Mouse (Mus musculus) limb, embryonic 12.5 days (tissue): ENCODE measurements at regions not wholly inside any gene's neighbourhood (a gene's known extent, or its start where the extent isn't known, plus 50 kb on each side); places are given as distances from the start of the nearest gene placed in this dataset.

Experiments used
- ATAC-seq: fragments of 200-750 bp; cut with Nextera tagmentation; 2 replicates; pipeline ENCODE4 v1.8.0; 2017; ENCODE audit warnings: low read depth, moderate TSS enrichment; ENCODE audit not compliant: insufficient number of reproducible peaks, insufficient read depth, low FRiP score, low TSS enrichment
- H3K27ac ChIP-seq: fragments of 300-500 bp; sonication (generic); 2 replicates; pipeline ENCODE4 v1.5.1; 2016; ENCODE audit warnings: mild to moderate bottlenecking, moderate library complexity
- H3K27me3 ChIP-seq: fragments of 300-500 bp; sonication (generic); 2 replicates; pipeline ENCODE4 v1.6.1; 2016; ENCODE audit warnings: mild to moderate bottlenecking, moderate library complexity
- H3K36me3 ChIP-seq: fragments of 300-500 bp; sonication (generic); 2 replicates; pipeline ENCODE4 v1.6.1; 2016; ENCODE audit warnings: mild to moderate bottlenecking, moderate library complexity
- H3K4me1 ChIP-seq: fragments of 300-500 bp; sonication (generic); replicated peaks from 2 replicates; pipeline ENCODE4 v1.6.1; 2016
- H3K4me2 ChIP-seq: fragments of 300-500 bp; sonication (generic); 2 replicates; pipeline ENCODE4 v1.6.1; 2016; ENCODE audit warnings: mild to moderate bottlenecking, moderate library complexity
- H3K4me3 ChIP-seq: fragments of 300-500 bp; sonication (generic); replicated peaks from 2 replicates; pipeline ENCODE4 v1.5.1; 2016; ENCODE audit warnings: mild to moderate bottlenecking
- H3K9ac ChIP-seq: fragments of 300-500 bp; sonication (generic); replicated peaks from 2 replicates; pipeline ENCODE4 v1.6.1; 2016; ENCODE audit warnings: mild to moderate bottlenecking, moderate library complexity
- H3K9me3 ChIP-seq: fragments of 300-500 bp; sonication (generic); 2 replicates; pipeline ENCODE4 v1.6.1; 2016; ENCODE audit warnings: mild to moderate bottlenecking, moderate library complexity
- WGBS: fragments of 180-500 bp; shearing (Covaris S2); methylation state at CpG from one replicate; pipeline ENCODE4 v1.1.7; 2016; 5-methylcytosine and 5-hydroxymethylcytosine counted together

DNA sequence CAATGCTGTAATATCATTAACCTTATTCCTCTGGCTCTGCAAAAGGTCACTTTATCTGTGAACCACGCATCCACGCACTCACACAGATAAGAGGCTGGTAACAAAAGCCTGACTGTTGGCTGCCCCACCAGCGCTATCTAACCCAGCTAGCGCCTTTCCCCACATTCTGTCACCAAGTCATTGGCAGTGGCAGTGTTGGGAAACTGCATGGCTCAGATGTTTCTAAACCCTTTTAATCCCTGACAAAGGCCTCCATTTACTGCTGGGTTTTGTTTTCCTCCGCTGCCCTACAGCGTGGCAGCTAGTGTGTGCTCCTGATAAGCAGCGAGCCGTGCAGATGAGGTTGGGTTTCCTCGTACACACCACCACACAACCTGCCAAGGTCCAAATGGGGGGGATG lies 55.7 kb downstream of the Id4 start:
- no peak overlapping the region for H3K9ac ChIP-seq
- H3K27ac ChIP-seq = no peak overlapping the region
- 73% methylated on average over 9 of the region's 9 CpGs for WGBS
- no peak overlapping the region for H3K4me2 ChIP-seq
- H3K27me3 ChIP-seq = no peaks in the 10 kb centered on the region; the same call in none of the 2 replicates
- peaks cover 28% of the 10 kb centered on the region for H3K4me1 ChIP-seq
- ATAC-seq = no peak
- no peaks in the 10 kb centered on the region; the same call in 1 of the 2 replicates for H3K9me3 ChIP-seq
- H3K36me3 ChIP-seq = no peaks in the 10 kb centered on the region
- no peak overlapping the region for H3K4me3 ChIP-seq

DNA sequence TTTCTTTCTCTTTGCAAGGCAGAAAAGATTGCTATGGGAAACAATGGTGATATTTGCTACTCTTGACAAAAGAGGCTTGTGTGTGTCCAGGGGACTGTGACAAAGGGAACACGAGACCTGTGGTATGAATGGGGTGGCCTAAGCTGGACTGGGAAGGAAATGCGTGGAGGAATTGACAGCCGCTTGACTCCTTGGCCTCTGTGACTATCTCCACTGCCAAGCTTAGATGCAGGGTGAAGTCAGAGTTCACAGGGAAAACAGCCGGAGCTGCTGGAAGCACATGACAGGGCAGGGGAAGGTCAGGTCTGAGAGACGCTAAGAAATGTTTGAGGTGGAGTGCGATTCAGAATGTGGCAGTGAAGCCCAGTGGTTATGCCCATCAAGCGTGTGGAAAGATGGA lies 56.4 kb downstream of the Id4 start:
- H3K9ac ChIP-seq = no peak overlapping the region
- peaks cover 28% of the 10 kb centered on the region for H3K4me1 ChIP-seq
- no peaks in the 10 kb centered on the region; the same call in 1 of the 2 replicates for H3K9me3 ChIP-seq
- no peak overlapping the region for H3K4me2 ChIP-seq
- ATAC-seq = no peak
- peaks cover 5% of the 10 kb centered on the region for H3K27me3 ChIP-seq
- H3K4me3 ChIP-seq = no peak overlapping the region
- H3K27ac ChIP-seq = no peak overlapping the region
- H3K36me3 ChIP-seq = no peaks in the 10 kb centered on the region
- WGBS = 75% methylated on average over 7 of the region's 7 CpGs

DNA sequence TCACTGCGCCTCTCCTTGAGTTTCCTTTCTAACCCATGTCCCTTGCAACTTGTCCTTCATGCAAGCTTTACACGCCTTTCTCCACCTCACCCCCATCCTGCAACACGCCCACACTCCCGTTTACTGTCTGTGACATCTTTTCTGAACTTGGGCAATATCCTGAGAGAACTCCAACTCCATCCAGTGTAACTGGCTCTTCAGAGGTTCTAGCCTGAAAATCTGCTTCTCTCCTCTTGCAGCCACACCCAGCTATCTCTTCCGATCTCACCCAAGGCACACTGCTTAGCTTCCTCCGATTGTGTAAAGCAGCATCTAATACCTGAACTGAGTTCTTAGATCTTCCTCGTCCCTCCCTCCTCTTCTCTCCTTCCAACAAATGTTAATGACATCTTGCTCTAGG lies 58.0 kb downstream of the Id4 start:
- Histone ChIP-seq H3K27ac (no peak overlapping the region), H3K36me3 (no peaks in the 10 kb centered on the region), H3K9ac (no peak overlapping the region), H3K4me2 (no peak overlapping the region), H3K27me3 (peaks cover 5% of the 10 kb centered on the region), H3K9me3 (no peaks in the 10 kb centered on the region; the same call in 1 of the 2 replicates), H3K4me3 (no peak overlapping the region), H3K4me1 (peaks cover 28% of the 10 kb centered on the region)
- ATAC-seq = no peak
- WGBS = 83% methylated on average over 7 of the region's 7 CpGs

DNA sequence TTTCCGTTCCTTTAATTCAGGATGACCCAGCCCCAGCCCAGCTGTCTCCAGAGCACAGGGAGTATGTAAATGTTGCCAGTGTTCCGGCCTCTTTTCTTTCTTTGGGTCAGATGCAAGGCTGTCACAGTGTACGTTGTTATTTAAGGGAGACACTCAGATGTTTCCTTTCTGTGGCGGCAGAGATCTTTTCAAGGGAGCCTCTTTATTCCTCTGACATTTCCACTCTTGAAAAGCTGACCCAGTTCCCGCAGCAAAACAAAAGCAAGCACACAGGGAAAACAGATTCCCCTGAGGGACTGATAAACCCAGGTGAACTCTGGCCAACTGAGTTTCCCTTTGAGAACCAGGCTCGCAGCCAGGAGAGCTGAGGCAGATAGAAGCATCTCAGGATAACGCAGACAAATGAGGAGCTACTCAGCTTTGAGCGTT lies 63.3 kb downstream of the Id4 start:
- no peak overlapping the region for H3K4me2 ChIP-seq
- no peaks in the 10 kb centered on the region for H3K36me3 ChIP-seq
- no peak overlapping the region for H3K27ac ChIP-seq
- peaks cover 5% of the 10 kb centered on the region; the same call in 1 of the 2 replicates for H3K27me3 ChIP-seq
- peaks cover 24% of the 10 kb centered on the region for H3K4me1 ChIP-seq
- no peak overlapping the region for H3K4me3 ChIP-seq
- WGBS = 27% methylated on average over 8 of the region's 8 CpGs
- no peaks in the 10 kb centered on the region for H3K9me3 ChIP-seq
- H3K9ac ChIP-seq = no peak overlapping the region
- ATAC-seq = no peak

DNA sequence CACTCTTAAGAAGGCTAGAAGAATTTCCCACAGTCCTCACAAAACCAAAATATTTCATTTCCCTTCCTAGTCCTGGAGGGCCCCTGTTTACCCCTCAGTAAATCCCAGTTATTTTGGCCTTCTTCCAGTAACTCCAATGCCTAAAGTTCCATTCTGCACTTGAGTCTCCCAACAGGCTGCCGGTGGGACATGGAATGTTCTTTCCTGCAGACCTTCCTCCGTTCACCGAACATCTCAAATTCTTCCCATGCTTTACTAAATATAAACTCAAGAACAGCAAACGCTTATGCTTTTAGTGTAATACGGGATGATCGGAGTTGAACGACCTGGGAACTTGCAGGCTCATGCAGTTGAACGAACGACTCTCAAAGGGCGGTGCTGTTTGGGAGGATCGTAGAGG lies 69.6 kb downstream of the Id4 start:
- WGBS = 82% methylated on average over 11 of the region's 11 CpGs
- H3K36me3 ChIP-seq = no peaks in the 10 kb centered on the region
- no peak for ATAC-seq

DNA sequence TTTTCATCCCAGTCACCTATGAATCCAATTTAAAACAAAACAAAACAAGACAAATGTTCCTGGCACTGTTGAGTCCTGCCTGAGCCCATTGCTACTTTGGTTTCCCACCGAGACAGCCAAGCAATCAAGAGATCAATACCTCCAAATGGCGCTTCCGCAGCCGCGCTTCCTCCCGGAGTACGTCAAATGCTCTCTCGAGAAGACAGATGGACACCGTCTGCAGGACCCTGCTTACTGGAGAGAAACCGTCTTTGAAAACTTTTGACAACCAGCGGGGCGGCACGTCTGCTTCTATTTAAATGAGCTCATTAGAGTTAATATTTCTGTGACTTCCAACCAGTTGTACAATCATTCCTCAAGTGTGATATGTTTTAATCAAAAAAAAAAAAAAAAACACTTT lies 75.1 kb downstream of the Id4 start:
- Histone ChIP-seq H3K9ac (no peak overlapping the region), H3K4me3 (no peak overlapping the region), H3K27me3 (no peaks in the 10 kb centered on the region), H3K36me3 (no peaks in the 10 kb centered on the region), H3K9me3 (no peaks in the 10 kb centered on the region), H3K4me1 (no peaks in the 10 kb centered on the region), H3K27ac (no peak overlapping the region), H3K4me2 (no peak overlapping the region)
- WGBS = 49% methylated on average over 13 of the region's 13 CpGs
- ATAC-seq = no peak

More for the DNA sequence above, 69.6 kb downstream of the Id4 start:
- H3K9ac ChIP-seq = no peak overlapping the region
- H3K27me3 ChIP-seq = no peaks in the 10 kb centered on the region
- peaks cover 7% of the 10 kb centered on the region; the same call in 1 of the 2 replicates for H3K4me1 ChIP-seq
- H3K4me2 ChIP-seq = no peak overlapping the region
- H3K27ac ChIP-seq = no peak overlapping the region
- H3K9me3 ChIP-seq = no peaks in the 10 kb centered on the region
- no peak overlapping the region for H3K4me3 ChIP-seq

DNA sequence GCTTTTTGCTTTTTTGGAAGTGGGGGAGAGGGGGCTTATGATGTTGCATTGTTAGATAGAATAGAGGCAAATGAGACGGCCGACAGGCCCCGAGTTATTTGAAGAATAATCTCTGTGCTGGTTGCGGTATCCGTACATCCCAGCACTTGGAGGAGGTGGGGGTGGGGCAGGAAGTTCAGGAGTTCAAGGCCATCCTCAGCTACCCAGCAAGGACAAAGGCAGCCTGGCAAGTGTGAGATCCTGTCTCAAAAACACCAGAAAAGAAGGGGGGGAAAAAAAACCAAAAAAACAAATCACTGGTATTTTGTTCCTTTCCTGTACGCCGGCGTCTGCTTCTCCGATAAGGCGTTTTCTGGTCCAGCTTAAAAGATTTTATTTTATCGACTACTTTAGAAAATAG lies 75.6 kb downstream of the Id4 start:
- no peaks in the 10 kb centered on the region for H3K9me3 ChIP-seq
- H3K4me3 ChIP-seq = no peak overlapping the region
- H3K9ac ChIP-seq = no peak overlapping the region
- no peaks in the 10 kb centered on the region for H3K4me1 ChIP-seq
- H3K27me3 ChIP-seq = no peaks in the 10 kb centered on the region
- no peak for ATAC-seq
- no peaks in the 10 kb centered on the region for H3K36me3 ChIP-seq
- H3K4me2 ChIP-seq = no peak overlapping the region
- 66% methylated on average over 11 of the region's 11 CpGs for WGBS
- H3K27ac ChIP-seq = no peak overlapping the region

DNA sequence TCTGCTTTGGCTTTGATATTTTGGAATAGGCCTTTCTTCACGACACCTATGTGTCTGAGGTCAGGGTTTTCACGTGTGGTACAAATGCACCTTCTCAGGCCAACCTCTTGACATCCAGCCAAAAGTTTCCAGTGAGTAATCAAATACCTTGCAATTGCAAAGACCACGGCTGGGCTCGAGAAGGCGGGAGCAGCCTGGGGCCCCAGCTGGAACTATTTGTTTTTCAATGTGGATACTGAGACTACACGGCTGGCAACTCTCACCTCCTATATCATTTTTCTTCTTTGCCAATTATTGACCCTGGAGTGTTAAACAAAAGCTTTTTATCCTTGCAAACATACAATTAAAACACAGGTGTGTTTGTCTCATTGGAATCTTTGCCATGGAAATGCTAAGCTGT lies 77.5 kb downstream of the Id4 start:
- ATAC-seq = no peak
- no peaks in the 10 kb centered on the region for H3K4me1 ChIP-seq
- 58% methylated on average over 6 of the region's 6 CpGs for WGBS

DNA sequence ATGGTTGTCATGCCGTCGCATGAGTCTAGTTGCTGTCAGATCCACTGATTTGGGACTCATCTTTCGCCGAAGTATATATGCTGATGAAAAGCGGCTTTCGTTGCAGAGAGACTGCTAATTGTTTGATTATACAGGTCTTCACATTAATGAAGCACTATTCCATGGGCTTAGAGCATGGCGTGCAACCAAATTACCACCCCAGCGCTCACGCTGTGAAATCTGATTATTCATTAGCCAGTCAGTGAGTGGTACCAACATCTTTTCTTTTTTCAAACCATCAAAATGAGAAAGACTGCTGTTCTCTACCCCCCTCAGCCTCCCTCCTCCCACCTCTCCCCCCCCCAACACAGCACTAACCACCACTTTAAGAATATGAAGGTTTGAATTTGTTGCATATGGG lies 89.1 kb downstream of the Id4 start:
- no peaks in the 10 kb centered on the region for H3K9me3 ChIP-seq
- ATAC-seq = no peak
- H3K9ac ChIP-seq = no peak overlapping the region
- H3K27ac ChIP-seq = no peak overlapping the region
- H3K27me3 ChIP-seq = no peaks in the 10 kb centered on the region
- no peaks in the 10 kb centered on the region for H3K4me1 ChIP-seq
- no peak overlapping the region for H3K4me3 ChIP-seq
- no peak overlapping the region for H3K4me2 ChIP-seq
- WGBS = 94% methylated on average over 9 of the region's 9 CpGs
- no peaks in the 10 kb centered on the region for H3K36me3 ChIP-seq

More for the DNA sequence above, 77.5 kb downstream of the Id4 start:
- no peak overlapping the region for H3K4me2 ChIP-seq
- no peaks in the 10 kb centered on the region for H3K36me3 ChIP-seq
- no peak overlapping the region for H3K4me3 ChIP-seq
- H3K27me3 ChIP-seq = no peaks in the 10 kb centered on the region
- no peaks in the 10 kb centered on the region for H3K9me3 ChIP-seq
- no peak overlapping the region for H3K9ac ChIP-seq
- no peak overlapping the region for H3K27ac ChIP-seq

DNA sequence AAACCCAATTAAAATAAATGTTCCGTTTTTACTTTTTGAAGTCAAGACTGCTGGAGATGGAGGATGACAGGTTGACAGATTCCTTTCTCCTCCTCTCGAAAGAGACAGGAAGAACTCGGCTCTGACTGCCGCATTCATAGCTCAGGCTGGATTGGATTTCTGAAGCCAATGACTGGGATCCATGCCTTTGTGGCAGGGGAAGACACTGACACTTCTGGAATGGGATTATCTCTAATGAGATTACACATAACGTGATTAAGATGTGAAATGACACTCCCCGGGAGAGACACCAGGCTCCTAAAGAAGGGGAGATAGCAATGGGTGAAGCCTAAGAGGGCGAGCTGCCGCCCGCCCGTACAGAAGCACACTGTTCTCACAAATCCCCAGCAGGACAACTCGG lies 89.9 kb downstream of the Id4 start:
- 77% methylated on average over 11 of the region's 11 CpGs for WGBS
- Histone ChIP-seq H3K4me2 (no peak overlapping the region), H3K27me3 (no peaks in the 10 kb centered on the region), H3K27ac (no peak overlapping the region), H3K36me3 (no peaks in the 10 kb centered on the region), H3K9ac (no peak overlapping the region), H3K9me3 (no peaks in the 10 kb centered on the region), H3K4me1 (no peaks in the 10 kb centered on the region), H3K4me3 (no peak overlapping the region)
- no peak for ATAC-seq

DNA sequence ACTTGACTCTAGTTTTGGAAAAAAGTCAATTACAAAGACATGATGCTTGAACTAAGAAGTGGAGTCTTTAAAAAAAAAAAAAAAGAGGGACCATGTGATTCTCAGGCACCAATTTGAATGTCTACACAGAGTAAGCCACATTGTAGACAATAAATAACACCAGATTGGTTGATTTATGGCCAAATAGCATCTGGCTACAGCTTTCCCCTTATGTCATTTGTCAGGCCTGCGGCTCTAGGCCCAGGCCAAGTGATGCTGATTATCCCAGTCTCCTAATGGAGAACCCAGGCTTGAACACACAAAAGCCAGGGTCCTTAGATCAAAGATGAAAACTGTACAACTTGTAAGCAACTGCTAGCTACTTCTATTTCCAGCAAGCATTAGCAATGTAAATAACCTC lies 96.1 kb downstream of the Id4 start:
- ATAC-seq = no peak
- H3K27ac ChIP-seq = no peak overlapping the region
- H3K36me3 ChIP-seq = no peaks in the 10 kb centered on the region
- H3K27me3 ChIP-seq = no peaks in the 10 kb centered on the region
- H3K4me3 ChIP-seq = no peak overlapping the region
- 53% methylated on average over 1 of the region's 1 CpGs for WGBS
- no peaks in the 10 kb centered on the region for H3K4me1 ChIP-seq
- H3K4me2 ChIP-seq = no peak overlapping the region
- no peak overlapping the region for H3K9ac ChIP-seq
- no peaks in the 10 kb centered on the region for H3K9me3 ChIP-seq

DNA sequence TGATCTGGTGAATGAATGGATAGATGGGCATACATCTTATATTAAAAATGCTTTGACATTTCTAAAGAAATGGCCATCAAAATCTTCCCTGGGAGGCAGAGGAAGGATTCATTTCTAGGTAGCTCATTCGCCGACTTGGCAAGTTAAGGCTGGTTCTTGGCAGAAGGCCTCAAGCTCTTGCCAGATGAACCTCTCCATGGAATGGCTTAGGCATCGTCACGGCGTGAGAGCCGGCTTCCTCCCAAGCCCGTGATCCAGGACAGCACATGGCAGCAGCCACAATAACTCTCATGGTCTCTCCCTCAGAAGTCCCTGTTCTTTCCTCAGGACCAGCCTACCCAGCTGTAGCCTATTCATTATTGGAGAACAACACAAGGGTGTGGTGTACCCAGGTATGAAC lies 96.6 kb downstream of the Id4 start:
- 93% methylated on average over 7 of the region's 7 CpGs for WGBS
- H3K27ac ChIP-seq = no peak overlapping the region
- H3K9ac ChIP-seq = no peak overlapping the region
- no peak for ATAC-seq
- no peaks in the 10 kb centered on the region for H3K4me1 ChIP-seq
- H3K4me3 ChIP-seq = no peak overlapping the region
- no peaks in the 10 kb centered on the region for H3K9me3 ChIP-seq
- no peaks in the 10 kb centered on the region for H3K27me3 ChIP-seq
- no peak overlapping the region for H3K4me2 ChIP-seq
- H3K36me3 ChIP-seq = no peaks in the 10 kb centered on the region
